Mouse (Mus musculus) heart, postnatal 0 days (tissue): ENCODE measurements around the gene Kdm2a.

Source experiments
- CTCF ChIP-seq: IDR thresholded peaks from 2 replicates; pipeline ENCODE4 v1.5.1; 2016; ENCODE audit warnings: antibody characterized with exemption, control low read depth, low read depth
- EP300 ChIP-seq: IDR thresholded peaks from 2 replicates; pipeline ENCODE4 v1.6.1; 2016; ENCODE audit warnings: antibody characterized with exemption, low read depth

DNA sequence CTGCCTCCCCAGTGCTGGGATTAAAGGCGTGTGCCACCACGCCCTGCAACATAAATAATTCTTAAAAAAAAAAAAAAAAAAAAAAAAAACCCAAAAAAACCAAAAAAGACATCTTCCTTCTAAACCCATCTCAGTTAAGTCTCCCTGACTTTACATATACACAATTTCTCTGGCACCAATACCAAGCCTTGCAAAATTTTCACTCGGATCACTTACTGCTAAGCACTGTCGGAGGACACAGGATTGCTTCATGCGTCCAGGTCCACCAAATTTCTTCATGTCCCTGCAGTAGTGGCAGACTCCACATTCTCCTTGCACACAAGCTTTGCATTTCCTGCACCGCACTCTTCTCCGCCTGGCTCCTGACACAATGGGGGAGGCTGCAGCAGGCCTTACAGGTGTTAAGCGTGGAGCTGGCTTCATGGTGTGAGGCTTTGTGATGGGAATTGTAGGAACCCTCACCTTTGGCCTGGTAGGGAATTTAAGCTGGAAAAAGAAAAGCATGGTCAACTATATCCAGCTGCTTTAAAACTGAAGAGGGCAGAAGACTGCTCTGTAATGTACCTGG is 69.3 kb downstream of the Kdm2a start:
- TF ChIP-seq CTCF (no peak), EP300 (no peak)
